Mouse (Mus musculus) limb, embryonic 15.5 days (tissue): ENCODE measurements around the gene Itgav. TPM values are rescaled to one million over a fixed set of nuclear protein-coding genes. Genes with fewer than 3 reads are reported as not detected.
"Not testable (repeated sequence)": the region's sequence is repeated elsewhere in the genome, so short reads cannot be mapped to it uniquely, and the experiment has no call there.

Experiments used
- ATAC-seq: fragments of 200-750 bp; cut with Nextera tagmentation; 2 replicates; pipeline ENCODE4 v1.8.0; 2017; ENCODE audit warnings: low read depth, moderate TSS enrichment; ENCODE audit not compliant: insufficient number of reproducible peaks, low FRiP score, low TSS enrichment
- H3K27ac ChIP-seq: fragments of 300-500 bp; sonication (generic); 2 replicates; pipeline ENCODE4 v1.5.1; 2015; ENCODE audit warnings: moderate library complexity, mild to moderate bottlenecking, inconsistent platforms
- H3K27me3 ChIP-seq: fragments of 300-500 bp; sonication (generic); 2 replicates; pipeline ENCODE4 v1.6.1; 2015; ENCODE audit warnings: inconsistent platforms
- H3K36me3 ChIP-seq: fragments of 300-500 bp; sonication (generic); 2 replicates; pipeline ENCODE4 v1.6.1; 2015; ENCODE audit warnings: inconsistent platforms
- H3K4me1 ChIP-seq: fragments of 300-500 bp; sonication (generic); 2 replicates; pipeline ENCODE4 v1.6.1; 2015; ENCODE audit warnings: inconsistent platforms
- H3K4me2 ChIP-seq: fragments of 300-500 bp; sonication (generic); 2 replicates; pipeline ENCODE4 v1.6.1; 2015; ENCODE audit warnings: mild to moderate bottlenecking, inconsistent platforms
- H3K4me3 ChIP-seq: fragments of 300-500 bp; sonication (generic); 2 replicates; pipeline ENCODE4 v1.5.1; 2015; ENCODE audit warnings: mild to moderate bottlenecking, inconsistent platforms
- H3K9ac ChIP-seq: fragments of 300-500 bp; sonication (generic); 2 replicates; pipeline ENCODE4 v1.6.1; 2015; ENCODE audit warnings: inconsistent platforms
- H3K9me3 ChIP-seq: fragments of 300-500 bp; sonication (generic); 2 replicates; pipeline ENCODE4 v1.6.1; 2016; ENCODE audit warnings: inconsistent platforms
- WGBS: fragments of 180-500 bp; shearing (Covaris S2); methylation state at CpG from one replicate; pipeline ENCODE4 v1.1.7; 2015; 5-methylcytosine and 5-hydroxymethylcytosine counted together
- polyA plus RNA-seq: library from polyadenylated mRNA; unstranded; fragments of >200 nt; fragmentation: Nextera tagmentation; extraction: Ambion mirVana; gene quantifications from 2 replicates; pipeline ENCODE4 v1.2.1, GENCODE M21; 2015

The Itgav gene
- polyA plus RNA-seq, 1 experiment from 2014 or later, result 70.7 TPM

- ATAC-seq, result no peak
- WGBS, result 44% methylated on average over 10 of the region's 10 CpGs
These were observed 31.3 kb upstream of the Itgav start for GRCm38 (mm10) chr2:83692651-83693545.

DNA sequence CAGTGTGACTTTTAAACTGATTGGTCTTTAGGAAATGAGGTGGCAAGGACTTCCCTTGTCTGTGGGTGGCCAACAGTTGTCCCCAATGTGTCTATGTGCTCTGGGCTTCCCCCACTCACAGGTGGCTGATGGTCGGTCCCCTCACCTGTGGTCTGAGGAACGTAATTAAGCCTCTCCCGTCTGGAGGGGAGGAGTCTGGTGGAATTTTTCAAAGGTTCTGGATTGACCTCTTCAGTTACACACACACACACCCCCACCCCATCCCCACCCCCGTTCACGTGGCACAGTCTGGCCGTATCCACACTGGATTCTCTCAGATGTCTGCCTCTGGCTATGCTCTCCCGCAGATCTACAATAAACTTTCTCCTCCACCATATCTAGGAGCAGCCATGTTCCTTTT is 30.1 kb upstream of the Itgav start:
- H3K9me3 ChIP-seq, result no peaks in the 10 kb centered on the region
- no peaks in the 10 kb centered on the region for H3K4me1 ChIP-seq
- no peak overlapping the region for H3K4me2 ChIP-seq
- no peak overlapping the region for H3K27ac ChIP-seq
- no peak for ATAC-seq
- 54% methylated on average over 7 of the region's 7 CpGs for WGBS
- no peaks in the 10 kb centered on the region for H3K27me3 ChIP-seq
- H3K36me3 ChIP-seq, result no peaks in the 10 kb centered on the region
- H3K4me3 ChIP-seq, result no peak overlapping the region
- no peak overlapping the region for H3K9ac ChIP-seq

More at GRCm38 (mm10) chr2:83692651-83693545, 31.3 kb upstream of the Itgav start:
- Histone ChIP-seq H3K4me3 (no peak overlapping the region), H3K4me2 (no peak overlapping the region), H3K9me3 (no peaks in the 10 kb centered on the region), H3K27me3 (no peaks in the 10 kb centered on the region), H3K4me1 (no peaks in the 10 kb centered on the region), H3K9ac (no peak overlapping the region), H3K36me3 (no peaks in the 10 kb centered on the region), H3K27ac (no peak overlapping the region)

- 72% methylated on average over 11 of the region's 11 CpGs for WGBS
These were observed 28.6 kb upstream of the Itgav start for GRCm38 (mm10) chr2:83695345-83696247.

GRCm38 (mm10) chr2:83698484-83698883 is 25.7 kb upstream of the Itgav start:
- Histone ChIP-seq H3K27ac (no peak overlapping the region), H3K9me3 (no peaks in the 10 kb centered on the region), H3K9ac (no peak overlapping the region), H3K36me3 (no peaks in the 10 kb centered on the region), H3K4me1 (no peaks in the 10 kb centered on the region), H3K4me2 (no peak overlapping the region), H3K4me3 (no peak overlapping the region), H3K27me3 (no peaks in the 10 kb centered on the region)
- ATAC-seq, result no peak
- WGBS, result 82% methylated on average over 1 of the region's 1 CpGs

More at GRCm38 (mm10) chr2:83695345-83696247, 28.6 kb upstream of the Itgav start:
- no peak for ATAC-seq
- Histone ChIP-seq H3K9me3 (no peaks in the 10 kb centered on the region), H3K4me3 (no peak overlapping the region), H3K9ac (no peak overlapping the region), H3K4me2 (no peak overlapping the region), H3K4me1 (no peaks in the 10 kb centered on the region), H3K27me3 (no peaks in the 10 kb centered on the region), H3K36me3 (no peaks in the 10 kb centered on the region), H3K27ac (no peak overlapping the region)

GRCm38 (mm10) chr2:83699324-83699723 is 24.9 kb upstream of the Itgav start:
- no peaks in the 10 kb centered on the region for H3K4me1 ChIP-seq
- no peaks in the 10 kb centered on the region for H3K9me3 ChIP-seq
- WGBS, result 42% methylated on average over 1 of the region's 1 CpGs
- H3K4me2 ChIP-seq, result no peak overlapping the region
- no peak for ATAC-seq
- H3K36me3 ChIP-seq, result no peaks in the 10 kb centered on the region
- H3K4me3 ChIP-seq, result no peak overlapping the region
- no peak overlapping the region for H3K9ac ChIP-seq
- no peaks in the 10 kb centered on the region for H3K27me3 ChIP-seq
- H3K27ac ChIP-seq, result no peak overlapping the region

GRCm38 (mm10) chr2:83700667-83701066 is 23.5 kb upstream of the Itgav start:
- no peak overlapping the region for H3K9ac ChIP-seq
- no peak overlapping the region for H3K4me3 ChIP-seq
- H3K4me2 ChIP-seq, result no peak overlapping the region
- no peak overlapping the region for H3K27ac ChIP-seq
- ATAC-seq, result no peak
- no peaks in the 10 kb centered on the region for H3K4me1 ChIP-seq
- no peaks in the 10 kb centered on the region for H3K9me3 ChIP-seq
- no peaks in the 10 kb centered on the region for H3K27me3 ChIP-seq
- no peaks in the 10 kb centered on the region for H3K36me3 ChIP-seq
- WGBS, result 69% methylated on average over 4 of the region's 4 CpGs

DNA sequence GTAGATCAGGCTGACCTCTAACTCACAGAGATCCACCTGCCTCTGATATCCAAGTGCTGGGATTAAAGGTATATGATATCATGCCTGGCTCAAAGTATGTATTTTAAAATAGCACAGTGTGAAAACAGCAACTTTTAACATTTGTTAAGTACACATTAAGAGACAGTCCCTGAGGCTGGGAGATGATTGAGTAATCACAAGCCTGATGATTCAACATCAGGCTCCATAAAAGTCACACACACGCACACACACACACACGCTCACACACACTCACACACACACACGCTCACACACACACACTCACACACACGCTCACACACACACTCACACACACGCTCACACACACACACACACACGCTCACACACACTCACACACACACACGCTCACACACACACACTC is 21.8 kb upstream of the Itgav start:
- no peak for ATAC-seq
- Histone ChIP-seq H3K27me3 (no peaks in the 10 kb centered on the region), H3K27ac (no peak overlapping the region), H3K4me2 (no peak overlapping the region), H3K4me3 (no peak overlapping the region), H3K9ac (no peak overlapping the region), H3K4me1 (no peaks in the 10 kb centered on the region), H3K36me3 (no peaks in the 10 kb centered on the region), H3K9me3 (no peaks in the 10 kb centered on the region)
- WGBS, result 87% methylated on average over 7 of the region's 7 CpGs

DNA sequence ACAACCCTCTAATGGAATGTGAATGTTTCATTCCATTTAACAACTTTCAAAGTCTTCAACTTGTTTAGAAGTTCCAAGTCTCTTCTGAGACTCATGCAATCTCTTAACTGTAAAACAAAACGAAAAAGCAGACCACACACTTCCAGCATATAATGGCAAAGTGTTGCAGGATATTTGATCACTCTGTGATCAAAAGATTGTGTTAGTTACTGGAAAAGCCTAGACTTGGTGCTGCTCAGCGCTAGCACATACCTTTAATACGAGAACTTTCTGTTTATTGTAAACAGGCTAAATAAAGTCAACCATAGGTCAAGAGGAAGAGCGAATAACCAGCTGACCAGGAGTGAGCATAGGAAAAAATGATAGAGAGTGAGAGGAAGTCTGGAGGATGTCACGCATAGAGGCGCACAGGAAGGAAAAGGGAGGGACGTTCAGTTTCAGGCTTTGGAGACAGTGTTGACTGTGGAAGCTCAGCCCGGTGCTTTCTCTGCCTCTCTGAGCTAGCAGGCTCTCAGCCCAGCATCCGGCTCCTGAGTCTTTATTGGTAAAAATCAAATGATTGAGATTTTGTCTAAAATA is 18.5 kb upstream of the Itgav start:
- Histone ChIP-seq H3K36me3 (no peaks in the 10 kb centered on the region), H3K4me3 (no peak overlapping the region), H3K9ac (no peak overlapping the region), H3K4me2 (no peak overlapping the region), H3K9me3 (no peaks in the 10 kb centered on the region), H3K4me1 (peaks cover 12% of the 10 kb centered on the region), H3K27me3 (no peaks in the 10 kb centered on the region), H3K27ac (no peak overlapping the region)
- no peak for ATAC-seq
- WGBS, result 64% methylated on average over 9 of the region's 9 CpGs

DNA sequence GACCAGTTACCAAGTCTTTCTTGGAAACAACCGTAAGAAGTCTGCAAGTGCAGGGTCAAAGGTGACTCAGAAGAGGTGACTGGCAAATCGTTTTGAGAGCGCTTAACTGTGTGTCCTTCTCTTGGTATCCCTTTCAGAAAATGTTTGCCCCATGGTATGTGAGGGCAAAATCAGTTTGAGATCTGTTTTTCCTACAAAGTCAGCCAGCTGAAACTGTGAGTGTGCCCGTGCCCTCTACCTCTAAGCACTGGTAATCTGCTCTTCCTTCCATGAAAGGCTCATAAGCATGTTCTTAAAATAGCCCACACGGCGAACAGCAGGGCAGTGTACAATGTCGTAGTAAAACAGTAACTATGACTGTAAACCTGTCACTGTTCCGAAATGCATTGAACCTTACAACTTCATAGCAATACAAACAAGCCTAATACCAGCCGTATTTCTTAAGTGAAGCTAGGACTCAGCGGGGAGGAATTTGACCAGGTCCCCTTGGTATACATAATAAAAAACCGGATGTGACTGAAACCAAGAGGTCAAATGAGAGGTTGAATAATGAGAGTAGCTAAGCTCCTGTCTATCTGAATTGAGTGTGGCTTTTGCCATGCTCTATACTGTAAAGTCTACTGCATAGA is 14.2 kb upstream of the Itgav start:
- Histone ChIP-seq H3K4me2 (no peak overlapping the region), H3K36me3 (no peaks in the 10 kb centered on the region), H3K9me3 (no peaks in the 10 kb centered on the region), H3K4me3 (no peak overlapping the region), H3K27ac (no peak overlapping the region), H3K27me3 (no peaks in the 10 kb centered on the region), H3K9ac (no peak overlapping the region), H3K4me1 (peaks cover 17% of the 10 kb centered on the region)
- WGBS, result 21% methylated on average over 11 of the region's 11 CpGs
- ATAC-seq, result no peak

- H3K27me3 ChIP-seq, H3K27ac ChIP-seq, H3K4me2 ChIP-seq, H3K9ac ChIP-seq, H3K36me3 ChIP-seq, H3K4me3 ChIP-seq, H3K9me3 ChIP-seq, ATAC-seq: not testable (repeated sequence)
- H3K4me1 ChIP-seq, result peaks cover 17% of the 10 kb centered on the region
- WGBS, result 70% methylated on average over 7 of the region's 7 CpGs
These were observed 10.9 kb upstream of the Itgav start for GRCm38 (mm10) chr2:83713281-83713680.

GRCm38 (mm10) chr2:83713946-83714345 is 10.3 kb upstream of the Itgav start:
- H3K9ac ChIP-seq, result no peak overlapping the region
- no peak for ATAC-seq
- H3K4me1 ChIP-seq, result peaks cover 17% of the 10 kb centered on the region
- H3K4me2 ChIP-seq, result peak overlapping the region; percentile 12; the same call in 1 of the 2 replicates
- H3K27me3 ChIP-seq, result no peaks in the 10 kb centered on the region
- H3K27ac ChIP-seq, result no peak overlapping the region
- WGBS, result 40% methylated on average over 5 of the region's 5 CpGs
- no peaks in the 10 kb centered on the region for H3K9me3 ChIP-seq
- H3K4me3 ChIP-seq, result no peak overlapping the region
- H3K36me3 ChIP-seq, result no peaks in the 10 kb centered on the region
